Mouse (Mus musculus): ENCODE data around the gene Slamf7.

The Slamf7 gene

DNA sequence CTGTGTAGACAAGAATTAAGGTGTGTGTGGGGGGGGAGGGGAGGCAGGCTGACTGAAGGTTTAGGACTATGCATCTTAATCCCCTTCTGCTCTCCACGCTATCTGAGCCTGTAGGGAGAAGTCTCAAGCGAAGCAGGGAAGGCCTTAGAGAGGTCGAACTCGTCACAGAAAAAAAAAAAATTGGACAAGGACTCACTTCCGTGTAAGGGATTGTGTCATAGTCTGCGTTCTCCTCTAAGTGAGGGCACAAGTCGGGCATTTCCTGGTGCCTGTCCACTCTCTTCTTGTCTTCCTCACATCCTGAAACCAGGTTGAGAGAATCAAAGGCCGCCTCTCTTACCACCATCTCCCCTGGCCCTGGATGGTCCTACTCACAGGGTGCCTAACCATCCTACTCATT lies 15.7 kb downstream of the Slamf7 start:
- no peak for DNase-seq (ENCODE audit: low spot score in 2 of 2)

DNA sequence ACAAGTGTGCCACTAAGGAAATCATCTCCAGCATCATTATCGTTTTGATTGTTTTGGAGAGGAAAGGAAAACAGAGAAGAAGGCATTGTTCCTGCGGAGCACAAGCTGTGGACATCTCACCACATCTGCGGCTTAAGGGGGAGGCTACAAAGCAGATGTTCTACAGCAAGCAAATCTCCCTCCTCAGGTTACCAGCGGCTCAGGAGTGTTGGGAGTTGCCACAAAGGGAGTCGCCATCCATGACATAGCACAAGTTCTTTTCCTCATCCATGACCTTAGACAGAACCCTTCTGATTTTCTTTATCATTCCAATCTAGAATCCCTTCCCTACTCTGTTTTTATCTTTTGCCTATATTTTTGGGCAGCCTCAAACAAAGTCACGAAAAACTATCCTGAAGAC lies 17.1 kb downstream of the Slamf7 start:
- no peak for DNase-seq (ENCODE audit: low spot score in 2 of 2)

DNA sequence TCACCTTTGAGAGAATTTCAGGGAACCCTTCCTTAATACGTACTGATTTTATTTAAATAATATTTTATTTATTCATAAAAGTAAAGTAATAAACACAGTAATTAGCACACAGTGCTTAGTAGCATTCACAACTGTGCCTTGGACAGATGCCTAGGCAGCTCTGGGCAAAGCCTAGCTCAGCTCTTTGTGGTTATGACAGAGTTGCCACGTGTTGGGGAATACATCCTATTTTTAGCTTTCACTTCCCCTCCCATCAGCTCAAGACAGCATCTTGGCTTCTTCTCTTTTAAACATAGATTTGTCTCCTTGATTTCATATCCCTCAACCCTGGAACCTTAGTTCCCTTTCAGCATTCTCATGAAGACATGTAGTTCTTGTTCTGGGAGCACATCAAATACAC lies 21.4 kb downstream of the Slamf7 start:
- DNase-seq (ENCODE audit: low spot score in 2 of 2) = peak; percentile 26 to 27

DNA sequence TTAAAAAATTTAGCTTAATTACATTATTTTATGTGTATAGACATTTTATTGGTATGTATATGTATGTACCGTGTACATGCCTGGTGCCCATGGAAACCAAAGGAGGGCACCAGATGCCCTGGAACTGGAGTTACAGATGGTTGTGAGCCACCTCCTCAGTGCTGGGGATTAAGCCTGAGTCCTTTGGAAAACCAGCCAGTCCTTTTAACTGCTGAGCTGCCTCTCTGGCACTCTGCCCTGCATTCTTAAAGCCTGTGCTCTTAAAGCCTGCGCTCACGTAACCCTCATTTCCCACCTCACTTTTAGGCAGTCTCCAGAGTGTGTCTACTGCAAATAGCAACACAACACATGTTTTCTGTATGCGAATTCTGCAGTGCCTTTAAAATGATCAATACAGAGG lies 21.9 kb downstream of the Slamf7 start:
- DNase-seq (ENCODE audit: low spot score in 2 of 2) = peak in 1 of 2 experiments; percentile 36

DNA sequence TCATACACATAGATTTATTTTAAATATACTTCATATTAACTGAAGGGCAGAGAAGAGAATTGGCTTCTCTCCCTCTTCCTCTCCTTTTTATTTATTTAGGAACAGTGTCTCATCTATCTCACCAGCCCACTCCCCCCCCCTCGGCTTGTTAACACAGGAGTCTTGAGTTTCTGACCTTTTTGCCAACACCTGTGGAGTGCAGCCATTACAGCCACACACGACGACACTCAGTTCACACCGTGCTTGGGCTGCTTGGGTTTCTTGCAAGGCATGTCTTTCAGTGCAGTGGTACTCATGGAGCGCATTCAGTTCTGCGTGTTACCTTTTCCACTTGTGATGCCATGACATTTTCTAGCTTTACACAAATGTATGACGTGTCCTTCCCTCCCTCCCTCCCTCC lies 22.8 kb downstream of the Slamf7 start:
- DNase-seq (ENCODE audit: low spot score in 2 of 2) = no peak

DNA sequence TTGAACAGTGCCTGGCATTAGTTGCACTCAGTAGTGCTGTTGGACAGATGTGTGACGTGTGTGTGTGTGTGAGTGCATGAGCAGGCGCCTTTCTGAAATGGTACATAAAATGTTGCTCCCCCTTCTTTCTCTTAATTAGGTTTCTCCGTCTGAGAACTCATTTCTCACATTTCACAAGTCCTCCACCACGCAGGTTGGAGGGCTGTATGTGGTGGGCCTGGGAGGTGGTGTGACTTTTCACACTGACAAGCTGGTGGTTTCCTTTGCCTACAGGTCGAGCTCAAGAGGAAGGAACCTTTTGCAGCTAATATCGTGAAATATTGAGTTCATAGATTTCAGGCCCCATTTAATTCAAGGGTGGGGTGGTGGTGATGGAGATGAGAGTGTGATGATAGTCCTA lies 23.7 kb downstream of the Slamf7 start:
- DNase-seq (ENCODE audit: low spot score in 2 of 2) = no peak

DNA sequence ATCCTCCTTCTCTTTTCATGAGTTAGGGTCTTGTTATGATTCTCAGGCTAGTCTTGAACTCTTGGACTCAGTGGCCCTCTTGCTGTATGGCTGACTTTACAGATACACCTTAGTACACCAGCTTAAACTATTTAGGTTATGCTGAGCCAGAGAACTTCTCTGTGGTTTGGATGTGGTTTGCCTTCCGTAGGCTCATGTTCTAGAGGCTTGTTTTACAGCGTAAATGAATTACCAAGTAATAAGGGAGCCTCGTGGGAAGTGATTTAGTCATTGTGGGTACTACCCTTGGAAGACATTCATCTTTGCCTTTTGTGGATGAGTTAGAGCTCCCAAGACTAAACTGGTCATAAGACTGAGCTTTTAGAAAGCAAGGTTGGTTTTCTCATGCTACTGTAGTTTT lies 25.0 kb downstream of the Slamf7 start:
- no peak for DNase-seq (ENCODE audit: low spot score in 2 of 2)

DNA sequence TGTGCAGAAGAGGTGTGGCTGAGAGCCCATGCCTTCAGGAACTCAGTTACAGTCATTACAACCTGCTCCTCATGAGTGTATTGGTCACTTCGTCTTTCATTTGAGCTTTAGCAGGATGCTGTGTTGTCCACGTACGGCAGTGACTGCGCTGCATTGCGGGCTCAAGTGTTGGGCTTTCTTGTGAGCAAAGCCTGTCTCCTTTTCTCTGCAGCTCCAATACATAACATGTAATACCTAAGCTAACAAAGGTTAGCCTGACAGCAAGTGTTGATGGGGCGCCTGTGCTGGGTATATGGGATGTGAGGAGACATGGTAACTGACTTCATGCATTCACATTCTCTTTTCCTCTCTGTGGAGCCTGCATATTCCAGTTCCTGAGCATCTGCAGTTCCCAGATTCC lies 32.7 kb downstream of the Slamf7 start:
- DNase-seq (ENCODE audit: low spot score in 2 of 2) = no peak

DNA sequence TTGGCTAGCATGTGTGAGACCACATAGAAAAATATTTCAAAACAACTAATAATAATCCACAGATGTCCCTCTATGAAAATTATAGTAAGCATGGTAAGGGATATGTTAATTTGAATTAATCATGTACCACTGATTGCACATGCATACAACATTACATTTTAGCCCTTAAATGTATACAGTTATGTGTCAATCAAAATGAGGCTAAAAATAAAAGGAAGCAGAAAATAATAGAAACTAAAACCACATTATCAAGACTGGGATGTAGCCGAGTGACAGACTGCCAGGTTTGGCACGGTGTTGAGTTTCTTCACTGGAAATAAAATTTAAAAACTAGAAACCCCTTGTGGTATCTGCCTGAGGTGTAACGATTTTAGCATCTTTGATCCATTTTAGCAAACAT lies 33.2 kb downstream of the Slamf7 start:
- DNase-seq (ENCODE audit: low spot score in 2 of 2) = no peak

DNA sequence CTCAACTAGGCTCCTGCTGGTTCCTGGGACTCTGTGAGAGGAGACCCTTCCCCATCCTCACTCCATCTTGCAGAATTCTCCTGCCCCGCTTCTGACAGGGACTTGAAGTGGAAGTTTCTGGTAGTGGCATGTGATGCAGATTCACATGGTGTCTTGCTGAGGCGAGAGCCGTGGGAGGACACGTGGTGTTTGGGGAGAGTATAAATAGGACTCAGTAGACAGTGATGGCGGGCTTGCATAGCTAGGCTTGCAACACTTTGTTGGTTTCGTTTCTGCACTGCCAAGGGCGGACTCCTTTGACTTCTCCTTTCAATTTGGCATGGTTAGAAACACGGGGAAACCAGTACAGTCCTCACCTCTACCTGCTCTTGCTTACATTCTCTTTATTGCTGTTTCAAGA lies 33.8 kb downstream of the Slamf7 start:
- DNase-seq (ENCODE audit: low spot score in 2 of 2) = no peak

DNA sequence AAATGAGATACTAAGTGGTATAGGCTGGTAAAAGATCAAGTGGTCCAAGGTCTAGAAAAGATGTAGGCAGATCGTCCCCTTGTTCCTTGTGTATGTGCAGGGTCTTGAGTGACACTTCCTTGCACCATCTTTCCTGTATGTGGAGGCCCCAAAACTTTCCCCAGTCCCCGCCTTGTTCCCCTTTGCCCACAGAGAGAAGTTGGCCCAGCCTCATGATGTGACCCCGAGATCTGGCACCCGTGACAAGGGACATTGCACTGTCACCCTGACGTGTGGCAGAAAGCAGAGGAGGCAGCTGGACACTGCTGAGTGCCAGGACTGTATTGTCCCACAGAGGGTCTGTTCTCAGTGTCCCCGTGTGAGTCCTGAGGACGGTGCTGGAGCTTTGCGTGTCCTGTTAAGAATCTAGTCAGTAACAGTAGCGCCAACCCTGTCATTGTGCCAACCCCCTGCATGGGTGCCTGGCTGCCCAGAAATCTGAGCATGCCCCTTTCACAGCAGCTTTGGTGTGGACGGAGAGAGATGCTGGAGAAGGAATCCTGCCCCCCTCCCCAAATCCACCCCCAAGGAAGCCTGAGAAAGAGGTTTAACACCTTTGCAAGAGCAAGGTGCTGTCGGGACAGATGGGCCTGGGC lies 35.8 kb downstream of the Slamf7 start:
- no peak for DNase-seq (ENCODE audit: low spot score in 2 of 2)

DNA sequence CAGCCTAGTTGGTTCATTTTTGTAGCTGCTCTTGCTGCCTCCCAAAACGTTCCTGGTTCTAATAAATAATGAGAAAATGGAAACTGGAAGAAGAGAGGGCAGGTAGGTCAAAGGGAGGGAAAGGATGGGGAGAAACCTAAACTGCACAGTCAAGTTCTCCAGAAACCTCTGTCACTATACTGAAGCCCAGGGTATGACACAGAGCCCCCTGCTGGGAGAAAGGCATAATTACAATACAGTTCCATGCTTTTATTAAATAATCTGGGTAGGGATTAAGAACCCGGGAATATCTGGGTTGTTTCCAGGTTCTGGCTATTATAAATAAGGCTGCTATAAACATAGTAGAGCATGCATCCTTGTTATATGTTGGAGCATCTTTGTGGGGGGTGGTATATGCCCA lies 38.9 kb downstream of the Slamf7 start:
- DNase-seq (ENCODE audit: low spot score in 2 of 2) = no peak

DNA sequence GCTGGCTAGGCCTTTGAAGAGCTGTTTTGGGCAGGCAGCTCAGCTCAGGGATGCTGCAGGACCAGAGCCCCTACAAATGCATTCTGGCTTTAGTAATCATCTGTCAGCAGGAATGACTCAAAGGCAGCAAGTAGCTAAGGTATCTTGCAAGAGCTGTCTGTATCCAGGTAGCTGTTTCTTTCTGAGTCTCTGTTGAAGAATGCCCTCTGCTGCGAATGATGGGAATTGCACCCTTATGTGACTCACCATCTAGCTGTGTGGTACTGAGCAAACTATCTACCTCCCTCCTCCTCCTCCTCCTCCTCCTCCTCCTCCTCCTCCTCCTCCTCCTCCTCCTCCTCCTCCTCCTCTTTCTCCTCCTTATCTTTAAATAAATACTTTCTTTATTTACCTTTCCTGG lies 42.1 kb downstream of the Slamf7 start:
- no peak for DNase-seq (ENCODE audit: low spot score in 2 of 2)

DNA sequence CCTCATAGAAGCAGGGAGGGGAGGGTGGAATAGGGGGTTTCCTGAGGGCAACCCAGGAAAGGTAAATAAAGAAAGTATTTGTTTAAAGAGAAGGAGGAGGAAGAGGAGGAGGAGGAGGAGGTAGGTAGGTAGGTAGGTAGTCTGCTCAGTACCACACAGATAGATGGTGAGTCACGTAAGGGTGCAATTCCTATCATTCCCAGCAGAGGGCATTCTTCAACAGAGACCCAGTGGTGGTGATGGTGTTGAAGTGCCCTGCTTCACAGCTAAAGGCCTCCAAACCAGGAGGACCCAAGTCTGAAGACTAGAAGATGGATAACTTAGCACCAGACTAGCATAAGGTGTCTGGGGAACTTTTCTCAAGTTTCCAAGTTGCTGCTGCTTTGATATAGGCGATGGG lies 42.8 kb downstream of the Slamf7 start:
- no peak for DNase-seq (ENCODE audit: low spot score in 2 of 2)

DNA sequence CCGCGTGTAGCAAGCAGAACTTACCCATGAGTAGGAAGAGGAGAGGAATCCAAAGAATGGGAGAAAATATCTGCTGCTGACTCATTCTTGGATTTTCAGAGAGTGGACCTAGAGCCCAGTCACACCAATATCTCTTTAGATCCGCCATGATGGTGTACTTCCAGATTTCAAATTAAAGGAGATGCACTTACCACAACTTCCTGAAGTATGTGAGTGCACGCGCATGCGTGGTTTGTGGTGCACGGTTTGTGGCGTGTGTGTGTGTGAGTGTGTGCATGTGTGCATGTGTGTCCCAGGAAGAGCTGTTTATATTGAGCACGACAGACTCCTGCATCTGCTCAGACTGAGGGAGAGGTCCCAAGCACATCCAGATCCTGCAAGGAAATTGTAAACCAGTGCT lies 45.7 kb downstream of the Slamf7 start, which contains the start of gene Ly9:
Gene Ly9, minus strand, starts transcription at position 235 of the 400 bp plus-strand sequence.
- DNase-seq (ENCODE audit: low spot score in 2 of 2) = no peak

DNA sequence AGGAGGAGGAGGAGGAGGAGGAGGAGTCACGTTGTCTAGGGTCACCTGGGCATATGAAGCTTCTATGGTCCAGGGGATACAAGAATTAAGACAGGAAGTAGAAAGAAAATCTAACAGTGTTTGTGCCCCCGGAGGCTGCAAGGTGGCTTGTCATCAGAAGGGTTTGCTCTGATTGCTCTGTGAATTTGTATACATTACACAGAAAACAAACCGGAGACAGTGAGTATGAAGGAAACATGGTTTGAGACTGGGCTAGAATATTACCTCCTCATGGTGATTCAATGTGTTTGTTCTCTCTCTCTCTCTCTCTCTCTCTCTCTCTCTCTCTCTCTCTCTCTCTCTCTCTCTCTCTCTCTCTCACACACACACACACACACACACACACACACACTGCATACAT lies 46.2 kb downstream of the Slamf7 start:
- DNase-seq (ENCODE audit: low spot score in 2 of 2) = no peak

DNA sequence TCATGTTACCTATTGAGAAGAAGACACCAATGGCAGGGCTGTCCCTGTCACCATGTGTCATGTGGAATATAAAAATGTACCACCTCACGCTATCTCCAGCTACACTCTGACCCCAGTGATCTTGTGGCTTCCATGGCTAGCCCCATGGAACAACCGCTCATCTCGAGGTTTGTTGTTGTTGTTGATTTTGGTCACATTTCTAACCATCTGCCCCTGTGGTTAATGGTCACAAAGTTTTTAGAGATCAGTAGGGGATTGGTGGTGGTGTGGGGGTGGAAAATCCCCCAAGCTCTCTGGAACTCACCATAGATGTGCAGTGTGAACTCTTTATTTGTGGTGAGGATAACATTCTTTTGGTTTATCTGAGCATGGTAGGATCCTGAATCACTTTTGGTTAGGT lies 48.1 kb downstream of the Slamf7 start:
- no peak for DNase-seq (ENCODE audit: low spot score in 2 of 2)

DNA sequence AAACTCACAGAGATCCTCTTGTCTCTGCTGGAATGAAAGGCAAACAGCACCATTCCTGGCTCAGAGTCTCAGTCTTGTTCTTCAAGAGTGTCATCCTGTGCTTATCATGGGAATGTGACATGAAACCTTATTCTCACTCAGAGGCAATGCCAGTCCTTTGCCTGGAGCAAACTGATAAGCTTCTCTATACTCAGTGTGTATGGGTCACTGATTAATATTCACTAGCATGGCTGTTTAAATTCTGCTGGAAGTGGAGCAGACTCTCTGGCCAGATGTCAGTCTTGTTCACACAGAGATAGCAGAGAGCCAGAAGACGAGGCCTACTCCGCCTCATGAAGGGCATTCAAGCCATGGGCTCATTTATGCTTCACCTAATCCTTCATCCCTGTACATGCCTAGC lies 68.3 kb downstream of the Slamf7 start:
- no peak for DNase-seq (ENCODE audit: low spot score in 2 of 2)

All from frontal cortex, postnatal 10 days (tissue).